In genomic region chr7:28766173-28766879, GRCm38 (mm10) we compare ENCODE assay signal across 1 mouse cellular context.
TF ChIP-seq lines count a peak whose summit lies in the region.

TSS of gene Sirt2 (plus strand) at chr7:28766735.

TF ChIP-seq in MEL, 35 proteins besides CTCF, POLR2A, EP300 and RAD21 (continued from another document):
- TF ChIP-seq UBTF (IDR thresholded peaks at IDR 0.05; ENCODE audit: borderline replicate concordance, insufficient read depth, low read depth, low read length) (no peak), USF1 (IDR thresholded peaks at IDR 0.05; ENCODE audit: low read depth, low read length) (peak; percentile 76), GATA1 (IDR thresholded peaks at IDR 0.05; ENCODE audit: low read depth, low read length) (peak; percentile 38; the same call in 1 of the 2 replicates), BHLHE40 (IDR thresholded peaks at IDR 0.05; ENCODE audit: borderline replicate concordance, low read depth, low read length) (peak; percentile 53; the same call in 1 of the 2 replicates), SIN3A (IDR thresholded peaks at IDR 0.05; ENCODE audit: low read length) (peak; percentile 99)
